Mouse (Mus musculus): ENCODE data around the gene Cftr.

Cftr gene

DNA sequence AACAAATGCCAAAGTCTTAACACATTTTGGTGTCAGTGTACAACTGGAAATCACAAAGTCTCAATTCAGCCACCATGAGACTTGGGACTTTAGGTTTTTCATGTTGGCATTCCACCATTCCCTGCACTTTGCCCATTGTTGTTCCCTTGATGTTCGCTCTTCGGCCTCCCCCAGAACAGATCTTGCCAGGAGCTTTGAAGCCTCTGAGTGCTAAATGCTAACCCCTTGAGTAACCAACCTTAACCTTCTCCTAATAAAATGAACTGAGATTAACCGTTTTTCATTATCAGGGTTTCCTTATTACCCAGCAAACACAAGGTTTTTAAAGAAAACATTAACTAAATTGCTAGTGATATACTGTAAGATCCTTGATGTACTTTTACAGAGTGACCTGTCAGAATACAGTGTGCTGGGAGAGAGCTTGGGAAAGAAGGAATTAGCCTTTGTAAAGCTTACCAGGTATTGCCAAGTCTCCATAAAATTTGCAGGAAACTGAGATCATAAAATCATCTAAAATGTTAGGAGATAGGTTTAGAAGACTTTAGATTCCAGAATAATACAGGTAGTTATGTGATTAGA, 144.0 kb downstream of the Cftr start:
- no peak for DNase-seq (ENCODE audit: low spot score)

DNA sequence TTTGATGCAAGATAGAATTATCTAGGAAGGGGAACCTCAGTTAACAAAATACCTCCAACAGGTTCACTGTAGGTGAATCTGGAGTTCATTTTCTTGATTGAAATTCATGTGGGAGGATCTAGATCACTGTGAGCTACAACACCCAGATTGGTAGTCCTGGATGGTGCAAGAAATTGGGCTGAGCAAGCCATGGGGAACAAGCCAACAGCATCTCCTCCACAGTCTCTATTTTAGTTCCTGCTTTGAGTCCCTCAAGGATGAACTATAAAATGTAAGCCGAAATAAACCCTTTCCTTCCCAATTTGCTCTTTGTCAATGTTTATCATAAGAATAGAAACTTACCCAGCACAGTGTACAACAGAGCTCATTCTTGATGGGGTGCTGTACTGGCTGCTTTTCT, 152.5 kb downstream of the Cftr start:
- DNase-seq (ENCODE audit: low spot score): no peak

DNA sequence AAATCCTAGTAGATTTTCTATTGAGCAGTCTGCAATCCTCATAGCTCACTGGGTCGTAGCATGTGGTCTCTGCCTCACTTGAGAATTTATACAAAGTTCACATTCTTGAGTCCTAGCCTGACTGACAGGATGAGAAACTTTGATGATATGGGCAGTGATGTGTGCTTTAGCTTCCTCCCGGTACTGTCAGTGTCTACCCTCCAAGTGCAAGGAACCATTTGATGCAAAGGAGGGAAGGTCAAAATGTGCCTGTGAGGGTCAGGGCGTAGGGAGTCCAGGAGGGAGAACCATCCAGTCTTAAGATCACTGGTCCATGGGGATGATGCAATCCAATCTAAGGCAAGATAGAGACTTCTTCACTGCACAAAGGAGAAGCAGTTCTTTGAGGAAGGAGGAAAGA, 164.9 kb downstream of the Cftr start:
- no peak for DNase-seq (ENCODE audit: low spot score)

DNA sequence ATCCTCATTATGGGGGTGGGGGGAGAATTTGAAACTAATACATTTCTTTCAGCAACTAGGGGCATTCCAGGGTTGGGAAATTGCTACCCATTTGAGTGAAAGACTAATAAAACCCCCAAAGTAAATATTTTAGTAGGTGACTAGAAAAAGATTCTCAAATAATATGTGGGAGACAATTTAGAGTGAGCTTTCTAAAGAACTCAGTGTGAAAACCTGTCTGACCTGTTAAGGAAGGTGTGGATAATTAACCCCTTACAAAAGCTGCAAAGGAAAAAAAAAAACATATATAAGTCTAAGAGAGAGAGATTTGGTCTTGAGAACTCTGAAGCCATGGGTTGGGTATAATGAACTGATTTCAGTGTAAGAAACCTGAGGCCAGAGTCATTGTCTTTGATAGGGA, 167.8 kb downstream of the Cftr start:
- no peak for DNase-seq (ENCODE audit: low spot score)

DNA sequence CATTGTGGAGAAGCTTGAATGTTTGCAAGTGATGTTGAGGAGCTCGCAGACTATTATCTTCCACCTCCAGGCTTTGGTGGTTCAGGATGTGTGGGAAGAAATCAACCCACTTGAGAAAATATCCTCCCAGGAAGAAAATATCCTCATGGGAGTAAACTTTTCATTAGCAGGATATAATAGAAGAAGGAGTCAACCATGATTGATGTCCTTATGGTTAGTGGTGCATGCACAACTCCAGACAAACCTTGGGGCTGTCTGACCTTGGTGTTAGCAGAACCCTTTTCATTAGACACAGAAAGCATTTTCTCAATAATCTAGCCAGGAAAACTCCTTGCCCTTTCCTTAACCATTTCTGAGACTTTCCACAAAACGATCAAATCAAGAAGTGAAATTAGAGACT, 173.8 kb downstream of the Cftr start:
- no peak for DNase-seq (ENCODE audit: low spot score)

DNA sequence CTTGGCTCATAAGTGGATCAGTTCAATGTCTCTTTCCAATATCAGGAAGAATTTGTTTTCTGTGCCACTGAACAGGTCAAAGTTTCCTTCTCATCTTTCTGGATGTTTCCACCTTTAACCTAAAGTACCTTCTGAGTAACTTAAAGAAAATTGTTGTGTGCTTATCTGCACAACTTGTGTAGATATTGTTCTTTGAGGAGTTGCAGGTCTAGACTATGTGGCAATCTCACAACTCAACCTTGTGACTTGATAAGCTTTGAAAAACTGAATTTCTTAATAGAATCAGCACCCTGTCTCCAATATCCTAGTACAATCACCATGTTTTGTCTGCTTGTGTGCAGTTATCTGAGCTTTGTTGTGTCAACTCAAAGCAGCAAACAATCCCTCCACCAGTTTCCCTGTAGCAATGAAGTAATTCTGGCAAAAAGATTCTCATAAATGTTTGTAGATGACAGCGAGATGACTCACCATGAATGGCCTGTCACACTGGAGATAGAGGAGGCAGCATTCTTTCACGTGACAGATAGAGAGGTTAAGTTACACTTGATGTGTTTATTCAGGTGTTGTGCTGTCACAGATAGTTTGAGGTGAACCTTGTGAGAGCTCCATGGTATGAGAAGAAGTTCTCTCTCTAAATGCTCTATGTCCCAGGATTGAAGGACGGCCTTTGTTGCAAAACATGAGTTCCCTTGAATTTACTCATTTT, 178.8 kb downstream of the Cftr start:
- DNase-seq (ENCODE audit: low spot score): no peak

DNA sequence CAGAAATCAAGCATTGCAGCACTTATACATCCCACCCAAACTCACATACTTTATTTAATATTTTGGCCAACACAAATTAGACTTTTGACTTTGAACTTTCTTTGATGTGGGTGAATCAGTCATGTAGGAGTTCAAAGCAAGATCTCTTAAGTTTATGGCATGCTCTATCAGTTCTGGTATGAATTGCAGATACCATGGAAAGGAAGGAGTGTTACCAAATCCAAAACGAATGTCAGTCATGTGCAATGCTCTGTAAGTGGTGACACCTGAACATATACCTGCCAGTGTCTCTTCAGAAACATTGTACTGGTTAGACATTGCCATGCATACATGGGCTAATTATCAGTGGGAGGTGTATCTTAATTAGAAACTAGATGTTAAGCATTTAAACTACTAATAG, 189.7 kb downstream of the Cftr start:
- no peak for DNase-seq (ENCODE audit: low spot score)

DNA sequence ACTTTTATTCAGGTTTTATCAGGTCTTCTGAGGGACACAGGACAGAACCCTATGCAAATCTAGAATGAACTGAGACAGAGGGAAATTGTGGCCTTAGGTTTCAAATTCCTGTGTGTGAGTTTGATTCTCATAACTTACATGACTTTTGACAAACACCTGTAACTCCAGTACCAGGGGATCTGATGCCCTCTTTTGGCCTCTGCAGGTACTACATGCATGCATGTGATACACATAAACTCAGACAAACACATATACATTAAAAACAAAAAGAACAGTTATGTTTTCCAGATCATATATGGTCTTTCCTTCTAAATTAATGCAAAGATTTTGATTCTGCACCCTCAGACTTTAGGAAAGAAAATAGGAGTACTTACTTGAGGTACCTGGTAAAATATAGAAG, 190.5 kb downstream of the Cftr start:
- DNase-seq (ENCODE audit: low spot score): no peak

DNA sequence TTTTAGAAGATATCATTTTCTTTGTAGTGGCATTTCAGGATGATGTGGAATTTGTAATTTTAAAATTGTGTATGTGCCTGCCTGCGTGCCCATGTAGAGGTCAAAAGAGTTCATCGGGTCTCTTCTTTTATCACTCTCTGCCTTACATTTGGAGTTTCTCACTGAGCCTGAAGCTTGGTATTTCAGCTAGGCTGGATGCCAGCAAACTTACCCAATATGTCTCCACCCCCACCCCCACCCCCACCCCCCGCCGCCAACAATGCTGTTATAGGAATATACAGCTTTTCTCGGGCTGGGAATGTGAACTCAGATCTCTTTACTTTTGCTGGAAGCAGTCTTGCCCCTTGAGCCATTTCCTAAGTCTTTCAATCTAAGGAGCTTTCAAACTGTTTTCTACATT, 191.7 kb downstream of the Cftr start:
- DNase-seq (ENCODE audit: low spot score): no peak

DNA sequence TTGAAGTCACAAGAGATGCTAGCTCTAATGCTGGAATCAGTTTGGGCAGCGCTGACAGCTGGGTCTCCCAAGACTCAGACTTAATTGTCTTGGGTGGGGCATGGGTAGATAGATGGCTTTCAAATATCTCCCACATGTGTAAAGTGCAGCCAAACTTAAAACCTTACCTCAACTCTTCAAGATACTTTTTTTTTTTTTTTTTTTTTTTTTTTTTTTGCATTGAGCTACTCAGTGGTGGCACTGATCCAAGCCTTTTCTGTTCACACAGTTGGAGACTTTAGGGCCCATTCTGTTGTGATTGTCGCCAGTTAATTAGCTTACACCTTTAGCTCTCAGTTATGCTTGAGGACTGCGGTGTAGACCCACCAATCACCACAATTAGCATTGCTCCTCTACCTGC, 198.6 kb downstream of the Cftr start:
- DNase-seq (ENCODE audit: low spot score): no peak

DNA sequence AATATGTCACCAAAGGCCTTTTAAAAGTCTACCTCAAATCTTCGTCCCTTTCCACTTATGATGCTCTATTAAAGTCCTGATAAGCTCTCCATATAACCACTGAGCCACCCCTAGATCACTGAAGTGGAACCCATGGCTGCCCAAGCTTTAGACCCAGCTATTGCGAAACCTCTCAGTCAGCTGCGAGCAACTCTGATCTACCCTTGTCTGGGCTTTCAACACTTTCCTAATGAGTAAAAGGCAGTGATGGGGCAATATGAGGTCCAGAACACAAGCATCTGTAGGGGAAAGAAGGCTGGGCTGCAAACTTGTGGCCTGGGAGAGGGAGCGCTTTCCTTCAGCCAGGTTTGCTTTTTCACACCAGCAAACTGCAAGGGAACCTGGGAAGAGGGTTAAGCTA, 199.2 kb downstream of the Cftr start:
- no peak for DNase-seq (ENCODE audit: low spot score)

All from spleen, adult 12 weeks (tissue).